Mouse (Mus musculus): ENCODE measurements around the gene March8. TPM values are rescaled to one million over a fixed set of nuclear protein-coding genes. Genes with fewer than 3 reads are reported as not detected.

March8 gene
- polyA plus RNA-seq, 1 experiment: 5.5 TPM

DNA sequence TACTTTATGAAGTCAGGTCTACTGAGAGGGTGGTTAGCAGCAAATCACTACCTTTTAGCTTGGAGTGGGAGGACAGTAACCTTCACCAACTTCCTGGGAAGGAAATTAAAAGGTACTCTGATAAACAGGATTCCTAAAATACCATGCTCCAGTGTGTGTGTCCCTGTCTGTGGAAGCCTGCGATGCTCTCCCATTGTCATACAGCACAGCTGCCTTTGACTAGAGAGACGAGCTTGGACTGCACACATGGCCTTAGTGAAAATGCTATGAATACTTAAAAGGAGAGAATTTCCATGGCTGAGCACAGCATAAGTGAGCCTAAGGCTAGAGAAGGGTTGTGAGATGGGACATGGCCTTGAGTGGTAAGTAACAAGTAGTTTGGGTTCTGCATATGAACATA, 60.3 kb downstream of the March8 start:
- no peaks in the 10 kb centered on the region for H3K9me3 ChIP-seq (ENCODE audit: control insufficient read depth, low read length)
- peaks cover 100% of the 10 kb centered on the region for H3K36me3 ChIP-seq (ENCODE audit: control insufficient read depth)
- peaks cover 7% of the 10 kb centered on the region for H3K4me1 ChIP-seq (ENCODE audit: control insufficient read depth)

DNA sequence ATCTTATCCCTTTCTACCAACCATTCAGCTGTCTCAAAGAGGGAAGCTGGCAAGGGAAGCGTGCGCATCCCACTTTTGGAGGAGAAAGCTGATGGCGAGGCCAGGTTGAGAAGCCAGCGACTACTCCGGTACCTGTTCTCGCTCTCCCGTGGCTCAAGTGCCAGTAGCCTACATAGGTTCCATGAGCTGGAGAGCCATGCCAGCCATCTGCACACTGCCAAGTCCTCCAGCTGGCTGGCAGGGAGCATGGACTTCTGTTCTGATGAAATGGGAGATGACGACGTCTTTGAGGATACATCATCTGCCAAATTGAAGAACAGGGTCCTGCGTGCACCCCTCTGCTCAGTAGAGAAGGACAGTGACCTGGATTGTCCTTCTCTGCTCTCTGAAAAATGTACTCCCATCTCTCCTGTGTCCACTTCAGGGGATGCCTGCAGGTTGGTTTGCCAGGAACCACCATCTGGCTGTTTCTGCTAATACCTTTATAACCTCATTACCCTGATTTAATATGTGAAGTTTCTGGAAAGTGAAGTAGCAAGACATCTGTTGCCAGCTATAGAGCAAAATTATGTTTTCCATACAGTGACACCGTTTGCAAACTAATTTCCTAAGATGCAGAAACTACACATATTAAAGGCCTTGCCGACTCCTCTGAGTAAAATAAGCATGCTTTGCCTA, 64.1 kb downstream of the March8 start:
- no peaks in the 10 kb centered on the region for H3K27me3 ChIP-seq (ENCODE audit: control insufficient read depth)
- no peaks in the 10 kb centered on the region for H3K9me3 ChIP-seq (ENCODE audit: control insufficient read depth, low read length)
- no peak overlapping the region for H3K4me3 ChIP-seq (replicated peaks)
- H3K4me1 ChIP-seq (ENCODE audit: control insufficient read depth): peaks cover 2% of the 10 kb centered on the region
- no peak for TF ChIP-seq GATA1 (IDR thresholded peaks at IDR 0.05; ENCODE audit: low read length)
- H3K36me3 ChIP-seq (ENCODE audit: control insufficient read depth): peaks cover 98% of the 10 kb centered on the region

More for the DNA sequence above, 60.3 kb downstream of the March8 start:
- no peak overlapping the region for H3K4me3 ChIP-seq (replicated peaks)
- no peaks in the 10 kb centered on the region for H3K27me3 ChIP-seq (ENCODE audit: control insufficient read depth)
- TF ChIP-seq TAL1 (IDR thresholded peaks at IDR 0.05; ENCODE audit: low read length) (no peak), GATA1 (IDR thresholded peaks at IDR 0.05; ENCODE audit: low read length) (no peak)

DNA sequence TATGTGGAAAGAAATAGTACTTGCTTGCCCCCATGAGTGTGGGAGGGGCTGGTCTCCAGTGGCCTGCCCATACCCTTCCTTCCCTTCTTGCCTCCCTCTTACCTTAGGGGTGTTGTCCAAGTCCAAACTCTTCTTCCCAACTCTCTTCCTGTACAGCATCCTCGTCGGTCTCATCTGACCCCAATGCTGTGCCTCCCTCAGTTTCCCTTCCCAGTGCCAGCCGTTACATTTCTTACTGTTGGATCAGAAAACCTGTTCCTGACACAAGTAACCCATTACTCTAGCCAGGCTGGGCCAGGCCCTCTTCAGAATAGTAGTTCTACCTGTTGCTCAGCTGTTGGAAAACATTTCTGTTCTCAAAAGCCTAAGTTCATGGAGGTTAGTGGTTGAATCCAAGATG, 64.6 kb downstream of the March8 start:
- Histone ChIP-seq H3K4me1 (ENCODE audit: control insufficient read depth) (peaks cover 2% of the 10 kb centered on the region), H3K4me3 (replicated peaks) (no peak overlapping the region), H3K27me3 (ENCODE audit: control insufficient read depth) (no peaks in the 10 kb centered on the region), H3K36me3 (ENCODE audit: control insufficient read depth) (peaks cover 98% of the 10 kb centered on the region), H3K9me3 (ENCODE audit: control insufficient read depth, low read length) (no peaks in the 10 kb centered on the region)
- no peak for TF ChIP-seq GATA1 (IDR thresholded peaks at IDR 0.05; ENCODE audit: low read length)
- no peak for TF ChIP-seq TAL1 (IDR thresholded peaks at IDR 0.05; ENCODE audit: low read length)

DNA sequence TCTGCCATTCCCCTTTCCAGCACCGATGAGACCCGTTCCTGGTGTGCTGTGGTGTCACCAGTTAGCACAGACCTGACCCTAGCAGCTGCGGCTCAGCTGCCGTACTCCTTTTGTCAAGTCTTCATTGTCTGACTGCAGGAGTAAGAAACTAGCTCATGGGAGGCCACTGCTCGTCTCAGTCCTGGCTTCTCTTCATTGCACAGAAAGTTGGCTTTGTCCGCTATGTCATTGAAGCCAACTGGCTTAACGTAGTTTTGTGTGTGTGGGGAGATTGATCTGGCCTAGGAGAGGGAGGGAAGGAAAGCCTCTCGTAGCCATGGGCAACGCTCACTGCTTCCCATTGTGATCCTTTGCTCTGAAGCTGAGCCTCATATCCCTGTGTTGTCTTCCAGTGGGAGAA, 67.4 kb downstream of the March8 start:
- Histone ChIP-seq H3K36me3 (ENCODE audit: control insufficient read depth) (peaks cover 98% of the 10 kb centered on the region), H3K9me3 (ENCODE audit: control insufficient read depth, low read length) (no peaks in the 10 kb centered on the region), H3K4me1 (ENCODE audit: control insufficient read depth) (no peaks in the 10 kb centered on the region; the same call in 1 of the 2 replicates), H3K27me3 (ENCODE audit: control insufficient read depth) (no peaks in the 10 kb centered on the region), H3K4me3 (replicated peaks) (no peak overlapping the region)
- TF ChIP-seq TAL1 (IDR thresholded peaks at IDR 0.05; ENCODE audit: low read length) (no peak), GATA1 (IDR thresholded peaks at IDR 0.05; ENCODE audit: low read length) (no peak)

DNA sequence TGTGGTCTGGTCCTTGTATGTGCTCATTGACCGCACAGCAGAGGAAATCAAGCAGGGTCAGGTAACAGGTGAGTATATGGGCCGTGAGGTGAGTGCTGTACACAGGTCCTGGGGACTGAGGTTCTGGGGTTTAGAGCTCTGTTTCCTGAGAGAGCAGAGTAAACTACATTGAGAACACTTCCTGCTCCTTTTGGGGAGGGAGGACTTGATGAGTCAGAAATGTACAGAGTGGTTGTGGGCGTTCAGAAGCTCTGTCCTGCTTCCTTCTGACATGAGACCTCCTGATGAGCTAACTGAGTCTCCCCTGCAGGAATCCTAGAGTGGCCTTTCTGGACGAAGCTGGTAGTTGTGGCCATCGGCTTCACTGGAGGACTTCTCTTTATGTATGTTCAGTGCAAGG, 67.9 kb downstream of the March8 start:
- Histone ChIP-seq H3K4me3 (replicated peaks) (no peak overlapping the region), H3K9me3 (ENCODE audit: control insufficient read depth, low read length) (no peaks in the 10 kb centered on the region), H3K36me3 (ENCODE audit: control insufficient read depth) (peaks cover 98% of the 10 kb centered on the region), H3K27me3 (ENCODE audit: control insufficient read depth) (no peaks in the 10 kb centered on the region), H3K4me1 (ENCODE audit: control insufficient read depth) (no peaks in the 10 kb centered on the region; the same call in 1 of the 2 replicates)
- TF ChIP-seq TAL1 (IDR thresholded peaks at IDR 0.05; ENCODE audit: low read length) (no peak), GATA1 (IDR thresholded peaks at IDR 0.05; ENCODE audit: low read length) (no peak)

DNA sequence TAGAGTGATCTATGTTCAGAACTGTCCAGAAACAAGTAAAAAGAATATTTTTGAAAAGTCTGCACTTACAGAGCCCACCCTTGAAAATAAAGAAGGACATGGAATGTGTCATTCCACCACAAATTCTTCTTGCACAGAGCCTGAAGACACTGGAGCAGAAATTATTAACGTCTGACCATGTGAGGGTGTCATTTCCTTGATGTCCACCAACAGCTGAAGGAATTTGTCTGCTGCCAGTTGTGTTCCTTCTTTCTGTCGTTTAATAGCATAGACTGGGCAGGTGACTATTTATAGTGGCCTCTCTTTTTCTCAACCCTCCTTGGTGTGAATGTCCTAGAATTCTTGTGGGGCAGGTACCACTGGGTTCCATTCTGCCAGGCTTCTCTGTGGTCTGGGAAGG, 68.3 kb downstream of the March8 start:
- no peaks in the 10 kb centered on the region for H3K9me3 ChIP-seq (ENCODE audit: control insufficient read depth, low read length)
- no peak overlapping the region for H3K4me3 ChIP-seq (replicated peaks)
- peaks cover 98% of the 10 kb centered on the region for H3K36me3 ChIP-seq (ENCODE audit: control insufficient read depth)
- TF ChIP-seq TAL1 (IDR thresholded peaks at IDR 0.05; ENCODE audit: low read length) (no peak), GATA1 (IDR thresholded peaks at IDR 0.05; ENCODE audit: low read length) (no peak)
- no peaks in the 10 kb centered on the region; the same call in 1 of the 2 replicates for H3K4me1 ChIP-seq (ENCODE audit: control insufficient read depth)
- no peaks in the 10 kb centered on the region for H3K27me3 ChIP-seq (ENCODE audit: control insufficient read depth)

DNA sequence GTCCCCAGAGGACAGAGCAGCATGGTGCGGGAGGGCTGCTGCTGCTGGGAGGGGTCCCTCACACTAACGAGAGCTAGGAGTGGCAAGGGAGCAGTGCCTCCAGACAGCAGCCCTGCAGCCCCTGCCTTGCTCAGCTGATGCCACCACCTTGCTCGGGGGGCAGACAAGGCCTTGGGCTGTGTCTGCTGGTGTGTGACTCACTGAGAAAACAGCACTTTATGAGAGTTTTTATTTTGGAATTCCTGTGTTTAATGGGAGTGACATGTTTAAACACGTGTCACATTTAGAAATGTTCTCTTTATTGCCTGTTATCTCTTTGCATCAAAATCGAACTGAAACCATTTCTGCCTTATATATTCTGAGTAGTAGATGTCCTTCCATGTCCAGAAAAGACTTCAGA, 68.9 kb downstream of the March8 start:
- no peaks in the 10 kb centered on the region; the same call in none of the 2 replicates for H3K4me1 ChIP-seq (ENCODE audit: control insufficient read depth)
- TF ChIP-seq GATA1 (IDR thresholded peaks at IDR 0.05; ENCODE audit: low read length) (no peak), TAL1 (IDR thresholded peaks at IDR 0.05; ENCODE audit: low read length) (no peak)
- no peak overlapping the region for H3K4me3 ChIP-seq (replicated peaks)
- H3K27me3 ChIP-seq (ENCODE audit: control insufficient read depth): no peaks in the 10 kb centered on the region
- peaks cover 98% of the 10 kb centered on the region for H3K36me3 ChIP-seq (ENCODE audit: control insufficient read depth)
- H3K9me3 ChIP-seq (ENCODE audit: control insufficient read depth, low read length): no peaks in the 10 kb centered on the region

DNA sequence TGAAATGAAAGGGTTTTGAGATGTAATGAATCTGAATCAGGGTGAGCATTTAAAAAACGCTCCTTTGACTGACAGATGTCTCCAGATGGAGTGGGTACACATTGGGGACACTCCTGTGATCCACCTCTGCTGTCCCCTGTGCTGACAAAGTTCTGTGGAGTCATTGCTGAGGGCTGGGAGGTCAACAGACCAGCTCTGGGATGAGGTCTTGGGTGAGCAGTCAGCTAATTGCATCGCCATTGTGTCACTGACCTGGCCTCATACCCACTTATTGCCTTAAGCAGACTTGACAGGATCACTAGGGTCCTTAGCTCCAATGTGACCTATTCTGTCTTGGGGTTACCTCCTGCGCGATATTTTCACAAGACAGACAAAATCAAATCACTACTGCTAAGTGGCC, 69.4 kb downstream of the March8 start:
- no peaks in the 10 kb centered on the region; the same call in none of the 2 replicates for H3K4me1 ChIP-seq (ENCODE audit: control insufficient read depth)
- no peaks in the 10 kb centered on the region for H3K27me3 ChIP-seq (ENCODE audit: control insufficient read depth)
- TF ChIP-seq TAL1 (IDR thresholded peaks at IDR 0.05; ENCODE audit: low read length): no peak
- TF ChIP-seq GATA1 (IDR thresholded peaks at IDR 0.05; ENCODE audit: low read length): no peak
- no peaks in the 10 kb centered on the region for H3K9me3 ChIP-seq (ENCODE audit: control insufficient read depth, low read length)
- H3K4me3 ChIP-seq (replicated peaks): no peak overlapping the region
- H3K36me3 ChIP-seq (ENCODE audit: control insufficient read depth): peaks cover 98% of the 10 kb centered on the region

DNA sequence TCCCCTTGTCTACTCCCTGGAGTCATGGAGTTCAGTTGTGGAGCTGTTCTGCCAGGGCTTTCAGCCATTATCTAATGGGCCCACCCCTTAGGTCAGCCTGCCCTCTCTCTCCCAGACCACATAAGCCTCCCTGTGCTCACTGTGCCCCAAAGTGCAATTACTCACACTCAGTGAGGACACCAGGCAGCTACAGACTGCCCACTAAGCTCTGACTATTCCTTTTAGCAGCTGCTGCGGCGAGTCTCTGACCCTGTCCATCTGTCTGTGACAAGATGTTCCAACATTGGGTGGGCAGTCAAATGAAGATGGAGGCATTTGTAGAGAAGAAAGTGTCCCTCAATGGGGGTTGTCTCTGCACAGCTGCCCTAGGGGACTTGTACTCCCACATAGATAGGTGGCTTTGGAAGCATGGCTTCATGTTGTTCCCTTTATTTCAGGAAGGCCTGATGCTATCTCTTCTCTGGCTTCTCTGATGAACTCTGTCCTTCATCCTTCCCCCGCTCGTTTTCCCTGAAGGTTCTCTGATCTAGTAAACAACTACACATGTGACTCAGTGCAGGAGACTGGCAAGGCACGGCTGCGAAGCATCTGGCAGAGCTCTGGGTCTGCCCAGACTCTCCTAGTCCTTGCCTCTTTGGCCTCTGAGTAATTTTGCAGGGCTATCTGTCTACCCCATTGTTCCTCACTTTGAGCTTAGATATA, 70.3 kb downstream of the March8 start:
- Histone ChIP-seq H3K4me1 (ENCODE audit: control insufficient read depth) (no peaks in the 10 kb centered on the region; the same call in 1 of the 2 replicates), H3K4me3 (replicated peaks) (no peak overlapping the region), H3K27me3 (ENCODE audit: control insufficient read depth) (no peaks in the 10 kb centered on the region), H3K36me3 (ENCODE audit: control insufficient read depth) (peaks cover 98% of the 10 kb centered on the region), H3K9me3 (ENCODE audit: control insufficient read depth, low read length) (no peaks in the 10 kb centered on the region)
- TF ChIP-seq GATA1 (IDR thresholded peaks at IDR 0.05; ENCODE audit: low read length): no peak
